Mouse (Mus musculus) hindbrain, embryonic 10.5 days (tissue): ENCODE measurements around the gene Map3k11. TPM values are rescaled to one million over a fixed set of nuclear protein-coding genes. Genes with fewer than 3 reads are reported as not detected.
"Not testable (repeated sequence)": the region's sequence is repeated elsewhere in the genome, so short reads cannot be mapped to it uniquely, and the experiment has no call there.

Experiments used
- DNase-seq: peaks from one replicate; pipeline ENCODE4 v3.0.0-alpha.2; 2017; ENCODE audit warnings: low spot score
- H3K27ac ChIP-seq: fragments of 300-500 bp; sonication (generic); 2 replicates; pipeline ENCODE4 v1.5.1; 2016; ENCODE audit warnings: mild to moderate bottlenecking, moderate library complexity
- H3K27me3 ChIP-seq: fragments of 300-500 bp; sonication (generic); 2 replicates; pipeline ENCODE4 v1.6.1; 2016; ENCODE audit warnings: mild to moderate bottlenecking; ENCODE audit not compliant: poor library complexity, insufficient read depth, severe bottlenecking
- H3K36me3 ChIP-seq: fragments of 300-500 bp; sonication (generic); 2 replicates; pipeline ENCODE4 v1.6.1; 2016; ENCODE audit warnings: mild to moderate bottlenecking, moderate library complexity
- H3K4me1 ChIP-seq: fragments of 300-500 bp; sonication (generic); replicated peaks from 2 replicates; pipeline ENCODE4 v1.6.1; 2016; ENCODE audit warnings: mild to moderate bottlenecking
- H3K4me3 ChIP-seq: fragments of 300-500 bp; sonication (generic); 2 replicates; pipeline ENCODE4 v1.5.1; 2016; ENCODE audit warnings: mild to moderate bottlenecking, moderate library complexity
- H3K9me3 ChIP-seq: fragments of 300-500 bp; sonication (generic); 2 replicates; pipeline ENCODE4 v1.6.1; 2016; ENCODE audit warnings: mild to moderate bottlenecking, moderate library complexity
- WGBS: fragments of 180-500 bp; shearing (Covaris S2); methylation state at CpG from one replicate; pipeline ENCODE4 v1.1.7; 2016; 5-methylcytosine and 5-hydroxymethylcytosine counted together
- polyA plus RNA-seq: library from polyadenylated mRNA; unstranded; fragments of >200 nt; fragmentation: Nextera tagmentation; extraction: Ambion mirVana; gene quantifications from 2 replicates; pipeline ENCODE4 v1.2.1, GENCODE M21; 2016

Gene Map3k11
- polyA plus RNA-seq, 1 experiment from 2014 or later: 35.1 TPM

- WGBS: 91% methylated on average over 13 of the region's 13 CpGs
- Histone ChIP-seq H3K9me3 (no peaks in the 10 kb centered on the region), H3K27ac (no peak overlapping the region), H3K27me3 (no peaks in the 10 kb centered on the region), H3K36me3 (peaks cover 74% of the 10 kb centered on the region), H3K4me1 (peaks cover 21% of the 10 kb centered on the region), H3K4me3 (0 out of 2 replicates have a peak overlapping the region, but pooled peaks have one; percentile 13)
- no peak for DNase-seq
Measured at GRCm38 (mm10) chr19:5684985-5685384, 3.6 kb upstream of the Map3k11 start.

- H3K4me1 ChIP-seq: peaks cover 25% of the 10 kb centered on the region
- H3K9me3 ChIP-seq: no peaks in the 10 kb centered on the region
- 93% methylated on average over 19 of the region's 19 CpGs for WGBS
- peak overlapping the region; percentile 13; the same call in 1 of the 2 replicates for H3K4me3 ChIP-seq
- DNase-seq: no peak
- peaks cover 72% of the 10 kb centered on the region for H3K36me3 ChIP-seq
- no peaks in the 10 kb centered on the region for H3K27me3 ChIP-seq
- no peak overlapping the region for H3K27ac ChIP-seq
Measured at GRCm38 (mm10) chr19:5685431-5685830, 3.1 kb upstream of the Map3k11 start.

DNA sequence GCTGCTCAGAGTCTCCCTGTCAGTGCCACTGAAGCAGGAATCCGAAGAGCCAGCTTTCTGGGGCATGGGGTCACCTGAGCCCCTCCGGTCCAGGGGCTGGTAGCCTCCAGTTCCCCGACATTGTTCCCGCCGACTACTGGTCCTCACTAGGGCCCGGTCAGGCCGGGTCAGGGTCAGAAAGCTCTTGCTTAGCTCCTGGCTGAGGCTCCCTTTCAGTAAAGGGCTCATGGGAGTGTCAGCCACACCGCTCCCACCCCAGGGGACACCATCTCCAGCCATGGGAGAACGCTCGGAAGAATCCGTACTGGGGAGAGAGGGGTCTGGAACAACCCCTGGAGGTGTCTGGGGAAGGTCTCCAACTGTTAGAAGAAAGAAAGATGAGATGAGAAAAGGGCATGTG, 2.7 kb upstream of the Map3k11 start:
- Histone ChIP-seq H3K36me3 (peaks cover 72% of the 10 kb centered on the region), H3K27me3 (no peaks in the 10 kb centered on the region), H3K4me1 (peaks cover 30% of the 10 kb centered on the region), H3K27ac (no peak overlapping the region), H3K4me3 (no peak overlapping the region), H3K9me3 (no peaks in the 10 kb centered on the region)
- no peak for DNase-seq
- WGBS: 94% methylated on average over 11 of the region's 11 CpGs

DNA sequence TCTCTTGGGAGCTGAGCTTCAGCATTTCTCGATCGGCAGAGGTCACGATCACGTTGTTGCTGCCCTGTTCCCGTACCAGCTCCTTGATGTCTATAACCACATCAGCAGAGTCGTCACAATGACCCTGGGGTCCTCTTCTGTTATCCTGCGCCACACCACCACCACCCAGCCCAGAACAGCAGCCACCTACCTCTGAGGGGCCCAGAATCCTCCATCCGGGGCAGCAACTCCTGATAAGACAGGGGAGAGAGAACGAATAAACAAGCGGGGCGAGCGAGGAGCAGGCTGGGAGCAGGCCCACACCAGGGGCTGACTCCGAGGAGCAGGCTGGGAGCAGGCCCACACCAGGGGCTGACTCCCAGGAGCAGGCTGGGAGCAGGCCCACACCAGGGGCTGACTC, 2.1 kb upstream of the Map3k11 start:
- no peaks in the 10 kb centered on the region for H3K27me3 ChIP-seq
- H3K36me3 ChIP-seq: peaks cover 72% of the 10 kb centered on the region
- no peak for DNase-seq
- peaks cover 35% of the 10 kb centered on the region for H3K4me1 ChIP-seq
- 91% methylated on average over 13 of the region's 13 CpGs for WGBS
- no peak overlapping the region for H3K4me3 ChIP-seq
- no peaks in the 10 kb centered on the region for H3K9me3 ChIP-seq
- no peak overlapping the region for H3K27ac ChIP-seq

DNA sequence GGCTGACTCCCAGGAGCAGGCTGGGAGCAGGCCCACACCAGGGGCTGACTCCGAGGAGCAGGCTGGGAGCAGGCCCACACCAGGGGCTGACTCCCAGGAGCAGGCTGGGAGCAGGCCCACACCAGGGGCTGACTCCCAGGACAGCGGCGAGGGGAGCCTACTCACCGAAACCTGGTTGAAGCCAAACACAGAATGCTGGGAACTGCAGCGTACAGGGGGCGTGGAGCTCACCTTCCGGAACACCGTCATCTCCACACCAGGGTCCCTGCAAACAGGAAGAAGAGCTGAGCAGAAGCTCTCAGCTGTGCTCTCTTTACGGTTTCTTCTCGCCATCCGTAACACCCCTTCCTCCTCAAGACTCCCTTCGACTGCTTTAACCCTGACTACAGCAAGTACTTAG, 1.6 kb upstream of the Map3k11 start:
- H3K4me1 ChIP-seq: peaks cover 41% of the 10 kb centered on the region
- DNase-seq, H3K27me3 ChIP-seq, H3K27ac ChIP-seq, H3K9me3 ChIP-seq: not testable (repeated sequence)
- peaks cover 72% of the 10 kb centered on the region for H3K36me3 ChIP-seq
- H3K4me3 ChIP-seq: peak overlapping the region; percentile 90
- 95% methylated on average over 12 of the region's 12 CpGs for WGBS

GRCm38 (mm10) chr19:5687738-5688137, 804 bp upstream of the Map3k11 start:
- DNase-seq: no peak
- peaks cover 48% of the 10 kb centered on the region for H3K4me1 ChIP-seq
- peak overlapping the region; percentile 91 for H3K27ac ChIP-seq
- peaks cover 72% of the 10 kb centered on the region for H3K36me3 ChIP-seq
- peak overlapping the region; percentile 90 for H3K4me3 ChIP-seq
- H3K27me3 ChIP-seq: no peaks in the 10 kb centered on the region
- H3K9me3 ChIP-seq: no peaks in the 10 kb centered on the region
- 21% methylated on average over 9 of the region's 9 CpGs for WGBS

DNA sequence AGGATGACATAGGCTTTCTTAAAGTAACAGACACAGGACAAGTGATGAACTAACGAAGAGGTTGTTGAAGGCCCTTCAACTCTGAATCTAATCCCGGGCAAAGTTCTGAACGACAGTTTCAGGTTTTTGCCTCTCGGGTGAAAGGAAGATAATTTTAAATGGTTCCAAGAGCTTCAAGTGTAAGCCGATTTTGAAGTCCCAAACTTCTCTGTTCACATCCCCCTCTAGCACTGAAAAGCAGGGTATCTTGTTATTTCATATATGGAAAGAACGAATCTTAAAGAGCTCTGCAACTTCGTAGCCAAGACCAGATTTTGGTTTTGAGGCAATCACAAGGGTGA, 516 bp downstream of the Map3k11 start:
- Histone ChIP-seq H3K4me1 (peaks cover 61% of the 10 kb centered on the region), H3K27me3 (0 out of 2 replicates have a peak, but pooled peaks cover 2% of the 10 kb centered on the region), H3K36me3 (peaks cover 72% of the 10 kb centered on the region)

GRCm38 (mm10) chr19:5689565-5690342, 1.2 kb downstream of the Map3k11 start:
- H3K27ac ChIP-seq: peak overlapping the region; percentile 91
- H3K4me3 ChIP-seq: peak overlapping the region; percentile 90
- peaks cover 72% of the 10 kb centered on the region for H3K36me3 ChIP-seq
- H3K9me3 ChIP-seq: no peaks in the 10 kb centered on the region
- H3K4me1 ChIP-seq: peaks cover 61% of the 10 kb centered on the region
- peak; percentile 78 for DNase-seq
- H3K27me3 ChIP-seq: peaks cover 9% of the 10 kb centered on the region
- WGBS: 12% methylated on average over 42 of the region's 42 CpGs

More for the DNA sequence above, 516 bp downstream of the Map3k11 start:
- Histone ChIP-seq H3K9me3 (no peaks in the 10 kb centered on the region), H3K4me3 (peak overlapping the region; percentile 90), H3K27ac (peak overlapping the region; percentile 91)
- WGBS: 1% methylated on average over 7 of the region's 7 CpGs
- no peak for DNase-seq

DNA sequence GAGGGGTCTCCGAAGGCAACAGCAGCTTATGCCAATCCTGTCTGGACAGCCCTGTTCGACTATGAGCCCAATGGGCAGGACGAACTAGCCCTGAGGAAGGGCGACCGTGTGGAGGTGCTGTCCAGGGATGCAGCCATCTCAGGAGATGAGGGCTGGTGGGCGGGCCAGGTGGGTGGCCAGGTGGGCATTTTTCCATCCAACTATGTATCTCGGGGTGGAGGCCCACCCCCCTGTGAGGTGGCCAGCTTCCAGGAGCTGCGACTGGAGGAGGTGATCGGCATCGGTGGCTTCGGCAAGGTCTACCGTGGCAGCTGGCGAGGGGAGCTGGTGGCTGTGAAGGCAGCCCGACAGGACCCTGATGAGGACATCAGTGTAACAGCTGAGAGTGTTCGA, 1.8 kb downstream of the Map3k11 start:
- H3K9me3 ChIP-seq: no peaks in the 10 kb centered on the region
- peak overlapping the region; percentile 90 for H3K4me3 ChIP-seq
- peak overlapping the region; percentile 91 for H3K27ac ChIP-seq
- H3K36me3 ChIP-seq: peaks cover 72% of the 10 kb centered on the region
- H3K4me1 ChIP-seq: peaks cover 65% of the 10 kb centered on the region
- WGBS: 71% methylated on average over 15 of the region's 15 CpGs
- no peak for DNase-seq
- H3K27me3 ChIP-seq: peaks cover 15% of the 10 kb centered on the region

DNA sequence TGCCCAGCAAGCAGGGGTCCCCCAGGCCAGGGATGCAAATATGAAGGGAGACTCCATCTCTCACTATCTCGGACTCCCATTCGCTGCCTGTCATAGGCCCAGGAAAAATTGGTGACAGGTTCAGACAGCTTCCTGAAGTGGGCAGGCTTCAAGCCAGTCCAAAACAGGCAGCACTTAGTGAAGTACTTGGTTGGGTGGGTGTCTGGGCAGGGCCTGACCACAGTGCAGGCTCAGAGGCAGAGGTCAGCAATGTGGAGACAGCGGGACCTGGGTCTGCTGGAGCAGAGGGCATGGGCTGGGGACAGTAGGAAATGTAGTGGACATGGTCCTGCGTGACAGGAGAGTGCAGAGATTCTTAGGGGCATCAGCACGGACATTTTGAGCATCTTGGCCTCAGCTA, 3.1 kb downstream of the Map3k11 start:
- DNase-seq: no peak
- H3K27me3 ChIP-seq: peaks cover 19% of the 10 kb centered on the region
- peaks cover 76% of the 10 kb centered on the region for H3K4me1 ChIP-seq
- H3K36me3 ChIP-seq: peaks cover 72% of the 10 kb centered on the region
- 87% methylated on average over 5 of the region's 5 CpGs for WGBS
- no peaks in the 10 kb centered on the region for H3K9me3 ChIP-seq
- H3K27ac ChIP-seq: peak overlapping the region; percentile 68; the same call in 1 of the 2 replicates
- peak overlapping the region; percentile 90 for H3K4me3 ChIP-seq

DNA sequence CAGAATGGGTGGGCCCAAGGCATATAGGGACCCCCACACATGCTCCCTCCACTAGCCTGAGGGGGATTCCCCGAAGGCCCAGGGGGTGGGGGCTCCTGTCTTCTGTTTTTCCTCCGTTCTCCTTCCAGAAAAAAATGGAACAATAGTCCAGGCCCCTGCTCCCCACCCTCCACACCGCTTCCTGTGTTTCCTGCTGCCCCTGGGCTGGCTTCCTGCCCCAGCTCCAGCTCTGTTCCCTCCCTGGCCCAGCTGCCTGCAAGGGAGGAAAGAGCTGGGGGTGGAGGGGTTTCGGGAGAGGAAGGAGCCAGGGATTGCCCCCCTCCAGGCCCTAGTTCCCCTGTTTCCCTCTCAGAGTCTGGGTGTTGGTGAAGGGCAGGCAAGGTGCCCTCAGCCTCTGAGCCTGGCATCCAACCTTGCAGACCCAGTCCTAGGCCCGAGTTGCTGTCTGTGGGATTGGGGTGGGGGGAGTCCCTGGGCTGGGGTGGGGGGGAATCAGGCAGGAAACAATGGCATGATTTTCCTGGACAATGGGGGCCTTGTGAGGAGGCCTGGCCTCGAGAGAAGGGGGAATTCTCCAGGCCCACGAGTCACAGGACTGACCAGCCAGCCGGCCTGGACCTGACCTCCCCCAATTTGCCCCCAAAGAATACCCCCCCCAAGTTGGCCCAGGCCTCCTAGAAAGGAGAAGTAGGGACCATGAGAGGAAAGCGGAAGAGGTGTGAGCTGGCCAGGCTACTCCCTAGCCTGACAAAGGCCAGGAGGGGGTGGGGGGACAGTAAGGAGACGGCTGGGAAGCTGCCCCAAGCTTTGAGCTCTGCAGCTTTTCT, 3.8 kb downstream of the Map3k11 start:
- Histone ChIP-seq H3K36me3 (peaks cover 73% of the 10 kb centered on the region), H3K9me3 (no peaks in the 10 kb centered on the region), H3K27me3 (peaks cover 19% of the 10 kb centered on the region), H3K27ac (peak overlapping the region; percentile 68), H3K4me3 (peak overlapping the region; percentile 90), H3K4me1 (peaks cover 72% of the 10 kb centered on the region)
- DNase-seq: no peak
- WGBS: 64% methylated on average over 10 of the region's 10 CpGs

GRCm38 (mm10) chr19:5692913-5693396, 4.4 kb downstream of the Map3k11 start:
- 80% methylated on average over 10 of the region's 10 CpGs for WGBS
- Histone ChIP-seq H3K27me3 (peaks cover 19% of the 10 kb centered on the region), H3K4me1 (peaks cover 65% of the 10 kb centered on the region), H3K9me3 (no peaks in the 10 kb centered on the region), H3K27ac (peak overlapping the region; percentile 68), H3K36me3 (peaks cover 78% of the 10 kb centered on the region), H3K4me3 (peak overlapping the region; percentile 90)
- DNase-seq: no peak

GRCm38 (mm10) chr19:5693801-5694200, 5.3 kb downstream of the Map3k11 start:
- Histone ChIP-seq H3K9me3 (no peaks in the 10 kb centered on the region), H3K27ac (no peak overlapping the region), H3K4me3 (no peak overlapping the region), H3K36me3 (peaks cover 86% of the 10 kb centered on the region), H3K4me1 (peaks cover 62% of the 10 kb centered on the region), H3K27me3 (peaks cover 19% of the 10 kb centered on the region)
- no peak for DNase-seq
- 96% methylated on average over 6 of the region's 6 CpGs for WGBS
